In the genomic region with DNA sequence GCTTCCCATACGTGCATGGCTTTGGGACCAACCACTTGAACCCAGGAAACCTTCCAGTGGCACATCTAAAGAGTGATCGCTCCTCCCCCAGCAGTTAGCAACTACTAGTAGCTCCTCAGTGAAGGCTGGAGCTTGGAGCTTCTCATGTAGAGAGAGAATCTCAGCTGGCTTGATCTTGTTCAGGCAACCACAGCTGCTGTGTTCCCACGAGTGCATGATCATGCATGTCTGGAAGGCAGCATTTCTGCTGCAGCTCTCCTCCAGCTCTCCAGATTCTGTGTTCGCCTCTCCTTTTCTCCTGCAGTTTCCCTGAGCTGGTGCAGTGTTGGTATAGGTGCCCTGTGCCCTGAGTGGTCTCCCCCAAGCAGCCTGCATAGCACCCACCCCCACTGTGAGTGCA, we compare ENCODE assay signal across 28 mouse cellular contexts. TPM values are rescaled to one million over a fixed set of nuclear protein-coding genes. Genes with fewer than 3 reads are reported as not detected.
A peak's percentile ranks its signal among the peaks of the same experiment; 100 is the strongest.
DNase-seq lines count a peak whose midpoint lies in the region; ATAC-seq lines count a peak whose summit lies in the region.
"Had no signal": no experiment of that assay in that cellular context is flagged by ENCODE, and none has a peak within 500 bp of the region (broad histone marks: within the 10 kb centered on the region; RNA-seq: fewer than 3 reads in every experiment).

No protein-coding gene starts in this region.

- intact Hi-C loops in heart, postnatal 14 days (cut with DNase I): no loop called here

- H3K27ac ChIP-seq in embryonic facial prominence, embryonic 14.5 days (replicated peaks; ENCODE audit: low read depth, low read length): no peak overlapping the region
- no peak overlapping the region for H3K27ac ChIP-seq in embryonic facial prominence, embryonic 10.5 days (replicated peaks)
- H3K27ac ChIP-seq: kidney, postnatal 0 days; limb, embryonic 10.5 days; limb, embryonic 15.5 days; liver, embryonic 13.5 days; neural tube, embryonic 12.5 days had no signal

- no peaks in the 10 kb centered on the region for H3K9me3 ChIP-seq in embryonic facial prominence, embryonic 14.5 days (ENCODE audit: control insufficient read depth, low read length)
- H3K9me3 ChIP-seq in embryonic facial prominence, embryonic 10.5 days: no peaks in the 10 kb centered on the region
- H3K9me3 ChIP-seq: G1E; limb, embryonic 10.5 days; limb, embryonic 15.5 days; liver, embryonic 13.5 days; neural tube, embryonic 12.5 days had no signal

- 63% methylated on average over 4 of the region's 4 CpGs for WGBS in embryonic facial prominence, embryonic 14.5 days
- 73% methylated on average over 4 of the region's 4 CpGs for WGBS in embryonic facial prominence, embryonic 10.5 days

- H3K9ac ChIP-seq in embryonic facial prominence, embryonic 14.5 days (ENCODE audit: low read depth, low read length): no peak overlapping the region
- H3K9ac ChIP-seq: limb, embryonic 15.5 days; liver, embryonic 13.5 days; neural tube, embryonic 12.5 days had no signal

- DNase-seq in embryonic facial prominence, embryonic 14.5 days (ENCODE audit: low spot score): peak; percentile 23
- no peak for DNase-seq in embryonic facial prominence, embryonic 10.5 days (ENCODE audit: low spot score)
- DNase-seq in heart, adult 11 months: peak; percentile 76
- no peak for DNase-seq in heart, postnatal 14 days
- DNase-seq in thymus, postnatal 0 days (ENCODE audit: low spot score): peak; percentile 8
- DNase-seq in thymus, postnatal 10 days (ENCODE audit: low spot score in 2 of 2): no peak
- peak; percentile 3 to 16 for DNase-seq in thymus, postnatal 36 days
- no peak for DNase-seq in layer of hippocampus, adult 9-11 months
- DNase-seq: adrenal gland, adult 8-10 months; cerebellum, adult 8-10 months; cerebellum, postnatal 25 days; kidney, adult 8-10 months; kidney, postnatal 4 days; layer of hippocampus, postnatal 36 days; liver, embryonic 13.5 days; lung, adult 18-20 months; lung, postnatal 4 days; midbrain, embryonic 14.5 days; right cerebral cortex, postnatal 14 days; spleen, adult 18-20 months had no signal

- no peak overlapping the region for H3K4me3 ChIP-seq in embryonic facial prominence, embryonic 14.5 days (ENCODE audit: low read depth, low read length)
- H3K4me3 ChIP-seq in embryonic facial prominence, embryonic 10.5 days: no peak overlapping the region
- H3K4me3 ChIP-seq: limb, embryonic 10.5 days; limb, embryonic 15.5 days; liver, embryonic 13.5 days; neural tube, embryonic 12.5 days had no signal

- H3K27me3 ChIP-seq in embryonic facial prominence, embryonic 14.5 days (replicated peaks; ENCODE audit: control insufficient read depth, insufficient read depth, low read length): no peaks in the 10 kb centered on the region
- H3K27me3 ChIP-seq in embryonic facial prominence, embryonic 10.5 days (replicated peaks; ENCODE audit: low read depth, poor library complexity, severe bottlenecking): no peaks in the 10 kb centered on the region
- H3K27me3 ChIP-seq: limb, embryonic 15.5 days; liver, embryonic 13.5 days; neural tube, embryonic 12.5 days had no signal

- H3K4me2 ChIP-seq in embryonic facial prominence, embryonic 14.5 days (ENCODE audit: low read depth, low read length): no peak overlapping the region
- H3K4me2 ChIP-seq: limb, embryonic 15.5 days; liver, embryonic 13.5 days; neural tube, embryonic 12.5 days had no signal

- ATAC-seq in embryonic facial prominence, embryonic 14.5 days (ENCODE audit: low read depth): no peak; the same call in 1 of the 2 replicates
- ATAC-seq: intestine, embryonic 16.5 days; lung, postnatal 0 days had no signal

- H3K36me3 ChIP-seq in embryonic facial prominence, embryonic 14.5 days (ENCODE audit: control insufficient read depth, insufficient read depth, low read length): no peaks in the 10 kb centered on the region
- no peaks in the 10 kb centered on the region for H3K36me3 ChIP-seq in embryonic facial prominence, embryonic 10.5 days (replicated peaks)
- H3K36me3 ChIP-seq: G1E; limb, embryonic 10.5 days; limb, embryonic 15.5 days; liver, embryonic 13.5 days; neural tube, embryonic 12.5 days had no signal

- no peaks in the 10 kb centered on the region for H3K4me1 ChIP-seq in embryonic facial prominence, embryonic 14.5 days (ENCODE audit: control insufficient read depth, insufficient read depth, low read length)
- H3K4me1 ChIP-seq in embryonic facial prominence, embryonic 10.5 days: 0 out of 2 replicates have a peak, but pooled peaks cover 4% of the 10 kb centered on the region
- H3K4me1 ChIP-seq: limb, embryonic 10.5 days; limb, embryonic 15.5 days; liver, embryonic 13.5 days; neural tube, embryonic 12.5 days had no signal

RNA-seq across cellular contexts. Expression of gene Anks1b, which starts 41.0 kb away (rescaled TPM):
- 2.0 and 2.2 TPM in 2 replicates for polyA plus RNA-seq in embryonic facial prominence, embryonic 14.5 days (2014; fragmentation: Nextera tagmentation; extraction: Ambion mirVana)
- 0.53 and 1.6 TPM in 2 replicates for polyA plus RNA-seq in embryonic facial prominence, embryonic 10.5 days (2016; fragmentation: Nextera tagmentation; extraction: Ambion mirVana)
- total RNA-seq in heart, postnatal 14 days (2021): under 1 TPM; 0.41 to 0.49 TPM
- 0.09 and 0.18 TPM in 2 replicates for polyA plus RNA-seq in thymus, postnatal 0 days (2015; fragmentation: Nextera tagmentation; extraction: Ambion mirVana)
- total RNA-seq: megakaryocyte-erythroid progenitor cell, adult 5-6 weeks had no signal
- polyA plus RNA-seq: G1E had no signal

Comparison
In these comparisons a context has a peak if more than half of its experiments do, and no peak if none do; other contexts are left out.
1. DNase-seq: peak in embryonic facial prominence, embryonic 14.5 days (single experiment), heart, adult 11 months (single experiment), thymus, postnatal 0 days (single experiment) and thymus, postnatal 36 days (2 of 2); none in embryonic facial prominence, embryonic 10.5 days (single experiment), heart, postnatal 14 days (0 of 2), thymus, postnatal 10 days (0 of 2) and layer of hippocampus, adult 9-11 months (single experiment).